Mouse (Mus musculus): ENCODE measurements around the gene Rita1.

Rita1 gene

DNA sequence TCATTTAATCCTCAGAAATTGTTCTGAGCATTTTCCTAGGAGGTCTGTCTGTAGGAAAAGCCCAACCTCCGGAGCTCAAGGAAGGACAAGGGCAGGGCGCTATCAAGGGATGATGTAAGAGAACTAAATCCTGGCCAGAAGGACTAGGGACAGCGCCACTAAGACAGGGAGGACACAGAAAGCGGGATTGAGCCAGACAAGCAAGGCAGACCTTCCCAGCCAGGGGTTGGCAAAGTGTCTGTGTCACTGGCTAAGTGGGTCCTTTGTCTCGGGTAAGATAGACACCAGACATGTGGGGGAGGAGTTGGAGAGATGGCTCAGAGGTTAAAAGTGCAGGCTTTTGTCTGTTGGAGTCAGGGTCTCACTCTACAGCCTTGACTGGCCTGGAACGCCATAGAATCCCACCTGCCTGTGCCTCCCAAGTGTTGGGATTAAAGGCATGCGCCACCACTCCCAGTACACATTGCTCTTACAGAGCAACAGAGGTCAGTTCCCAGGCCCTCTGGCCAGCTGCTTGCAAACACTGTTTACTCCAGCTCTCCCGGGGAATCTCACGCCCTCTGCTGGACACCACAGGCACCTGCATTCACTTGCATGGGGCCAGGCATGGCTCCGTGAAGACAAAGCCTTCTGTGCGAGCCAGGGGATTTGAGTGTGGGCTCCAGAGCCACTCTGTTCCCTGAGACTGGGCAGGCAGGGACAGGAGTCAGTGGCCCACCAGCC lies 11.3 kb downstream of the Rita1 start:
- no peak for DNase-seq

DNA sequence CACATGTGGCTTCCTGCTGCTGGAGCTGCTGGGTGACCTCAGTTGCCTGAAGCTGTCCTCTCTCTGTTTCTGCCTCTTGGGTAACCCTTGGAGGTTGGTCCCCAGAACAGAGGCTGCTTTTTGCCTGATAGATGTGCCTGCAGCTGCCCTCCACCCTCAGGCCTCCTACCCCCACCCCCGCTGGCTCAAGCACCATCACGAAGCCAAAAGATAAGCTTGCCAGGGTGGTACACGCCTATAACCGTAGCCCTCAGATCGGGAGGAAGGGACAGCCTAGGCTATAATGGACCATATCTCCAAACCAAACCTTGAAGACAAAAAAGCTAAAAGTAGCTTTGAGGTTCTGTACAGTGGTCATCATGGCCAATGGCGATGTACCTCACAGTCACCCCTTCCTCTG lies 12.8 kb downstream of the Rita1 start:
- no peak for DNase-seq

DNA sequence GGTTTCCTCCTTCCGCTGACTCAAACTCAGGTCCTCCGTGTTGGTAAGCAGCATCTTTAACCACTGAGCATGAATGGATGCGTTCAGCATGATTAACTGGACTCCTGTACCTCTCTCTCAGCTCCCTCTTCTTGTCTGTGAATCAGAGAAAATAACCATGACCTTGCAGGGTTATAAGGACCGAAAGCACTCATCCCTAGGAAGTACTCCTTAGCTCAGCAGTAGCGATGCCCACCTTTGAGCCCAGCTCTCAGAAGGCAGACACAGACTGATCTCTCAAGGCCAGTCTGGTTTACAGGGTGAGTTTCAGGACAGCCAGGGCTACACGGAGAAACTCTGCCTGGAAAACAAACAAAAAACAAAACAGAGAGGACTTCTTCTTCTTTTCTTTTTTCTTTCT lies 17.9 kb downstream of the Rita1 start:
- DNase-seq, result no peak

DNA sequence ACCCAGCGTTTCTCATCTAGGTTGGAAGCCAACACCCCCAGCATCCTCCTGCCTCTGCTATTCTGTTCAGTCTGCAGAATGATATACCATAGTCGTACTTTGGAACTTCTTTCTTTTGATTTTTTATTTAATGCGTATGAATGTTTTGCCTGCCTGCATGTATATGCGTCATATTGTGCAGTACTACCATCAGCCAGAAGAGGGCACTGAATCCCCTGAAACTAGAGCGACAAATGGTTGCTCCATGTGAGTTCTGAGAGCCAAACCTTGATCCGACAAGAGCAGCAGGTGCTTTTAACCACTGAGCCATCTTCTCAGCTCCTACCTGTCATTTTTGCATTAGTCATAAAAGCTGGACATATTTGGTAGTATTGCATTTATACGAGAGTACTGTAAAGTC lies 20.2 kb downstream of the Rita1 start:
- peak; percentile 32 to 54 for DNase-seq

DNA sequence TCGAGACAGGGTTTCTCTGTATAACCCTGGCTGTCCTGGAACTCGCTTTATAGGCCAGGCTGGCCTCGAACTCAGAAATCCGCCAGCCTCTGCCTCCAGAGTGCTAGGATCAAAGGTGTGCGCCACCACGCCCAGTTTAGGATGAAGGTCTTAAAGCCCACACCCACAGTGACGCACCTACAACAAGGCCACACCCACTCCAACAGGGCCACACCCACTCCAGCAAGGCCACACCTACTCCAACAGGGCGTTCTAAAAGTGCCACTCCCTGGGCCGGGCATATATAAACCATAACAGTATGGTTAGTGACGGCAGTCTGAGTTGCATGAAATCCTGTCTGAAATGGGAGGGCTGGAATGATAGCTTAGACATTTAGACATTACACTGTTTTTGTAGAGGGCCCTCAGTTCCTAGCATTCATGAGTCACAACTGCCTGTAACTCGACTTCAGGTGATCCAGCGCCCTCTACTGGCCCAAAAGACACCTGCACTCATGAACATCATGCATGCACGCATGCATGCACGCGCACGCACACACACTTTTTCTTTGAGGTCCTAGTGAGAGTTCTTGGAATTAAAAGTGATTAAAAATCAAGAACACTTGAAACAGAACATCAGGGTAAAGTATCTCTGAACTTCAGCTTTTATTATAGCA lies 21.9 kb downstream of the Rita1 start:
- DNase-seq, result peak; percentile 28 to 47

DNA sequence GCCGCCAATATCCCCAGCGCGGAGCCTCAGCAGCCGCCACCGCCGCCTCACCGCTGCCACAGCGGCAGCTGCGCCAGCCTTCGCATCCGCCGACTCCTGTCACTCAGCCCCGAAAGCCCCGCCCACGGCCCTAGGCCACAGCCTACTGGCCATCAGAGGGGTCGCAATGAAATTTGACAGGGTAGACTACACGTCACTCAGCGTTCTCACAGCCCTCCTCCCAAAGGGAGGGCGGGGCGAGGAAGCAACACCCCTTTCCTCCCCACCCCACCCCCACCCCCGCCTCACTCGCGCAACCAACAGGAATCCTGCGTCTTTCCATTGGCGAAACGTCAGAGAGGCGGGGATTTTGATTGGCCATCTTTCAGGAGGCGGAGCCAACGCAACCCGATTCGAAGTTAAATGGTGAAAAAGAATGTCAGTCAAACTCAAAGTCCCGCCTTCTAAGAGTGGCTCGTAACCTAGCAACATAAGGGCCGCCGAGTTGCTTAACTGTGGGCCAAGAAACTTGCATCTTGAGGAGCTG lies 23.8 kb downstream of the Rita1 start, which contains the start of the genes Tpcn1 and Iqcd:
TSS of gene Tpcn1 (minus strand) at position 105 of the 526 bp plus-strand sequence.
TSS of gene Iqcd (plus strand) at position 448 of the 526 bp plus-strand sequence.
- DNase-seq, result peak; percentile 98 to 99

DNA sequence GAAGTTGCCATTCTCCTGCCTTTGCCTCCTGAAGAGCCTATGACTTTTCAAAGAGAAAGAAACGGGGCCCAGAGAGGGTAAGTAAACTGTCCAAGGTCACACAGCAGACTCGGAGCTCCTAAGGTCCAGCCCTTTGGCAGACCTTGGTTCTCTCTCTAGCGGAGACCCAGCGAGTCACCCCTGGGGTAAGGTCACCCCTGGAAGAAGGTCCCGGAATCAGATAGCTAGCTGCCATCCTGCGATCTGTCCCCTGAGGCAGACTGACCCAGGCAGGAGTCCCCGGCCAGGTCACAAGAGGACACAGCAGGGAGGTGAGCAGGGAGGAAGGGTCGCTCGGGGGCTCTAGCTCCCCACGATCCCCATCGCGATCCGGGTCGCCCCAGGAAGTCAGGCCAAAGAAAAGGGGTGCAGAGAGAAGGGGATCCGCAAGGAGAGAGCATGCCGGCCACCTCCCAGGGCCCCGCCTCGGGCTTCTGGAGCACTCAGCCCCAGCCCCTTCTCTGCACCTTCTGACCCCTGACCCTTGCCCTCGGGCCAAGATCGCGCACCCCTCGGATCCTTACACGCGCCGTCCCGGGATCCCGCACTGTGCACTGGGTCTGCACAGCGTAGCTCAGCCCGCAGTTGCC lies 24.3 kb downstream of the Rita1 start:
- no peak for DNase-seq

DNA sequence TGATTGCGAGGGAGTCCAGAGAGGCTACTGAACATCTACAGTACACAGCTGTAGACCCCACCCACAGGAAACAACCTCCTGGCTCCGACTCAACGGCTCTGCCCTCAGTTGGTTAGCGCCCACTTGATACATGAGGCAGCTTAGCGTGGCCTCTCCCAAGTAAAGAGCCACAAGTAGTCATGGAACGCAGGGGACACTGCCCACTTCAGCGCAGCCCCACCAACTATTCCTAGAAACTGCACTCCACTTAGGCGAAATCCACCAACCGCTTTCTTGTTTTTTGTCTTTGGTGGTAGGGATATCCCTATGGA lies 24.8 kb downstream of the Rita1 start:
- DNase-seq, result peak; percentile 23

DNA sequence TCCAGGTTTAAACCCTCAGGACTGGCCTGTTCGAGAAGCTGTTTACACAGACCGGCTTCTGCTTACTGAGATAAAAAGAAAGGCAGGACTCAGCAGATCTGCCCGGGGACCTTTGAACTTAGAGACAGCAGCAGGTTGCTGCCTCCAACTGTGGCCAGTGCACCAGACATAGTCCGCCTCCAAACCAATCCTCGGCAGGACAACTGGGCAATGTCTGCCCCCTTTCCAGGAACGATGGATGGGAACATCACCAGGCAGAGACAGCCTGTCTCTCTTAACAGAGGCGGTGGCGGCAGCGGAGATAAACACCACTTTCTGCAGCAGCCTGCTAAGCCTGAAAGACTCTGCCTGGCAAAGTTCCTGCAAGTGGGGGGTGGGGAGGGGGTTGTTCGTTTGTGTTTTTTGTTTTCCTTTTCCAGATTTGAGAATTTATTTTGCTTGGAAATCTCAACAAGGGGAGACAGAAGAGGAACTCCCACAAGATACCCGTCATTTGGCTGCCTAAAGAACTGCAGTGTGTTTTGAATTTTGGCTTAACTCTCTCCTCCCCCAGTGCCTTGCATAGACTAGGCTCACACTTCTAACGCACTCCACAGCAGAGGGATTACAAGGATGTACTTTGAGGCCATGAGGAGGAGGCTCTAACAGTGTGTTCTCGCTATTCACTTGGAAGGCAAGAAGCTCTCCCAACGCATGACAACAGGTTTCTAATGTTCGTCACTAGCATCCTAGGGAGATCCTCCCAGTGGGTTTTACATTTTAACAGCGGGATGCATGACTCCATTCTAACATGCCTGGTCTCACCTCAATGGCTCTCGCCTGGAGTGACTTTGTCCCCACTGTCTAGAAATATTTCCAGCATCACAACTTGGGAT lies 25.4 kb downstream of the Rita1 start:
- DNase-seq, result peak; percentile 27 to 35

DNA sequence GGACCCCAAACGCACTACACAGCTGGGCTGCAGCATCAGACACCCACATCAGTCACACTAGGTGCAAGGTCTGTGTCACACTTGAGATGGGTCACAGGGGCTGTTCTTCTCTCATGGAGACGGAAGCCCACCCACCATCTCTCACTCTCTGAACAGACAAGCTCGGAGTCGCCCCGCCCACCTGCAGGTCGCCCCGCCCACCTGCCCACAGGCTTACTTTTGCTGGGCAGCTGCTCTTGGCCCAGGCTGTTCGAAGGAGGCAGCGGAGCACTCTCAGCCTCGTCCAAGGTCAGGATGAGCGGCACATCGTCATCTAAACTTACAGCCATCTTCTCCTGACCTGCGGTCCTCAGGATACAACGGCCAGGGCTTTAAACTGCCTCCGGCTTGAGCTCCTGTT lies 27.4 kb downstream of the Rita1 start:
- DNase-seq, result peak in 1 of 2 experiments; percentile 22

DNA sequence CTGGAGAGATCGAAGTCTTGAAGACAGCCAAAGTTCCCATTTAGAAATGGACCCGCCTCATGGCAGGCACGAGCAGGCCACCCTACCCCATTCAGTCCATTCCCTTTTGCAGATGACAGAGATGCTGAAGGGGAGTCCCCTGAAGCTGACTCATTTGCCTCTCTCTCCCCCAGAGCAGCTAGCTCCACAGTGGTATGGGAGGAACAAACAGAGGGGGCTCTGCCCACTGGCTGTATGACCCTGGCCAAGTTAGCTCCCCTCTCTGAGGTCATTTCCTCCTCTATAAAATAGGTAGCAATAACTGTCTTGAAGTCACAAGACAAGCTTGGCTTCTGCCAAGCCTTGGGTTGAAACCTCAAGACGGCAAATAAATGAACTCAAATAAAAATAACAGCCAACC lies 28.9 kb downstream of the Rita1 start:
- no peak for DNase-seq

DNA sequence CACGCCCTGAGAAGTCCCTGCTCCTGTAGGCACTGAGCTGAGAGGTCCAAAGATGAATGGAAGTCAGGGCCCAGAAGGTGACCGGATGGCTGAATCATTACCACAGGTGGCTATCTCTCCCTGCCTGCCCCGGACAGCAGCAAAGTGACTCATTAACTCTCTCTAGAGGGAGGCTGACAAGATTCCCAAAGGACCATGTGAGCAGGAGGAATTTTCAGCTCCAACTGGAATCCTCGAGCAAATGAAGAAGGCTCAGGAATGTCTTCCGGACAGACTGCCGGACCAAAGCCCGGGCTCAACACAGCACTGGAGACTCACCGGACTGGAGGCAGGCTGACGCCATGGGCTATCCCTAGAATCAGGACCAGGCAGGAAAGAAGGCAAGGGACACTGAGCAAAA lies 30.4 kb downstream of the Rita1 start:
- peak in 1 of 2 experiments; percentile 14 for DNase-seq

DNA sequence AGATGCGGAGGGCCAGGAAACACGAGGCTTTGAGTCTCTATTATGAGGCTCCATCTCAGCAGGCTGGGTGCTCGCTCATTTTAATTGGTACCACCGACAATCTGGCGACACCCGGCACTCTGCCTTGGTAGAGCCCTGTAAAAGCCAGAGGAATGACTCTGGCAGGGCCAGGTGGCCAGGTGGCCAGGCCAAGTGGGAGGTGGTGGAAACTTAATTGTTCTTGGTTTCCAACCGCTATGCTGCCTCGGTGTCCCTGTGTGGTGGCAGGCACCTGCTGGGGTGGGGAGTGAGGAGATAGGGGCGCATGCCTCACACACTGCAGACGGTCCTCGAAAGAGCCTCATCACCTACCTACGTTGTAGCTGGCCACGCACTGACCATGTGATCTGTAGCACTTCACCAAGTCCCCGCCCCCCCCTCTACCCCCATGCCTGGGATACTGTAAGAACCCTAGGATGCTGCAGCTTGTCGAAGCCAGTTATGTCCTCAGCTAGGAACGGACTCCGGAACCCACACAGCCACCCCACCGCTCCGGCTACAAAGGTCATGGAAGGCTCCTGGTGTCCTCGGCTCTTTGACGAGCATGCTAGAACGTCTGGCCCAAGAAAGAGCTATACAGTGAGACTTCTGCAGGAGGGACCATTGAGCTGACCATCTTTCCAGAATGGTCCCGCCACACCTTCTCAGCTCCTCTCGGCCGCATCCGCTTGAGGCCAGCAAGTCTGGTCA lies 32.3 kb downstream of the Rita1 start:
- DNase-seq, result peak; percentile 36 to 70

DNA sequence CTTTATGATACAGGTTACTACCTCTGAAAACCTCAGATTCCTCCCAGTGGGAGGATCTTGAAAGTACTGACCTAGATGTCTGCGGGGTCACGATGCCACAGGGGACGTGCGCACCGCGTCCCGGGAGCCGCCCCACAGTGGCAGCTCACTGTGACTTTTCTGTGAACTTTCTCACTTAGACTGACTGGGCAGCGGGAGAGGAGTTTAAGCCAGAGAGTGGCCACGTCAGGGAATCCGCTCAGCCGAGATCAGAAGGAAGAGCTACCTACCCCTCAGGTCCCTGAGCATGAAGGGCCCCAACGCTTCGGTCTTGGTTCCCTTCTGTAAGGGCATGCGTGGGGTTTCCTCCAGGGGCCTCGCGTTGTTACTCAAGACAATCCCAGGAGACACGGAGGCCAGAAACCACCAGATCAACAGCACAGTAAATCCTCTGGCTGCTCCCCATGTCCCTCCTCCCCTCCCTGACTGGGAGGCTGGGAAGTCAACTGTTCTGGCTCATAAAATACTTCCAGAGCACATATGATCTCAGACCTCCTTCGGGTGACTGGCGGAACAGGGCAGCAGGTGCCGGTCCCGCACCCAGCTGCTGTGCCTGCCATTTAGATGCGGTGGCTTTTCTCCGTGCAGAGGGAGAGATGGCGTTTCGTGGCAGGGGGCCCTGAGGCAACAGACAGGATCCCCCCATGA lies 33.0 kb downstream of the Rita1 start:
- peak; percentile 67 to 72 for DNase-seq

DNA sequence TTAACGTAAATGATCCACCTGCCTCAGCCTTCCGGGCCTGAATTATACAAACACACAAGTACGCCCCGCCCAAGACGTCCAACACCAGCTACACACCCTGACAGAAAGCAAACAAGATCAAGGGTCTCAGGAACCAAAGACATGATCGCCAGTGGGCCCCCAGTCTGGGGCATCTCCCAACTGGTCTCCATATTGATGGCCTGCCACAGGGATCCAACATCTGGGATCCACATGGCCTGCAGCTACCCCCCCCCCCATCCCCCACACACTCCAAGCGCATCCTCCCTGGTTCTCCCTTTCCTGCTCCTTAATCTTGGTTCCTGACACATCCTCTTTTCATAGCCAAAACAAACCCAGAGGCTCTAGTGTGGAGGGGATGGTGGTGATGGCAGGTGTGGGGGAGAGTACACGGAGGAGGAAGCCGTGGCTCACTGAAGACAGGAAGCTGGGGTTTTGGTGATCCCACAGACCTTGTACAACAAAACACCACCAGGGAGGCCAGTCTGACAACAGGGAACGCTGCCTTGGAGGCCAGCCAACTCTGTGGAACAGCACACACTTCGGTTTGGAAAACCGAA lies 33.8 kb downstream of the Rita1 start:
- DNase-seq, result peak; percentile 51 to 64

DNA sequence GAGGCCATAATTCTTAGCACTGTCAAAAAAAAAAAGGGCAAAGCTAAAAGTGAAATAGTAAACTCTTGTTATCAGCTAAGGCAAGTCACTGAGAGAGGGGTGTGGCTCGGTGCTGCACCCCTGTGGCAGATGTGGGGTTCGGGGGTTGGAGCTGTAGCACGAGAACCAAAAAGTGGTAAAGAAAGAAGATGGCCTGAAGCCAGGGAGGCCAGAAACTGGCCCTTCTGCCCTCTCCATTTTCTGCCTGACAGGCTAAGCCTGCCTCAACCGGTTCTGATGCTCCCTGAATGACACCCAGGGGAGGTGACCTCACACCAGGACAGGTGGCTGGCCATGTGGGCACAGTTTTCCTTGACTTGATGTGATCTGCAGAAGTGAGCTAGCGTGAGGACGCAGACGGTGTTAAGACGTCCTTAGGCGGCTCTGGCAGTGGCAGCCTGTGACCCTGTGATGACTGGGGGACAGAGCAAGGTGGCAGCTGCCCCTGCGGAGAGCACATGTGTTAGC lies 34.4 kb downstream of the Rita1 start:
- peak; percentile 33 to 38 for DNase-seq

DNA sequence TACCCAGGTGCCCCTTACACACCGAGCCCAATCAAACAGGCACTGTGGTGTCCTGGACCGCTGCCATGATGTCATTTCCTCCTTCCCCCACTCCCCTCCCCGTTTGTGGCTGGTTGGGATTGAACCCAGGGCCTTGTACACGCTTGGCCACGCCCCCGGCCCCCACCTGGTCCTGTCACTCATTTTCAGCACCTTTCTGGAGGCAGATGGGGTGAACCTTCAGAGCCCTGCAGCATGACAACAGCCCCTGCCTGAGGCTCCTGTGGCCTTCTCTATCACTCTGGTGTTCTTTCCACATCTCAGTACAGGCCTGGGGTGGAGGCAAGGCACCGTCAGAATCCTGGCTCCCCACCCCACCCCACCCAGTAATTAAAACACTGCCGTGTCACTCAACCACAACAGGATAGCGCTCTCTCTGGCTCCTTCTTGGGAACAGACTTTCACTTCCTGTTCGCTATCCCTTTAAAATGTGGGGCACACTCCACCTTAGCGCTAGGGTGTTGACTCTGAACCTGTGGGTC lies 35.5 kb downstream of the Rita1 start:
- peak; percentile 32 to 41 for DNase-seq

DNA sequence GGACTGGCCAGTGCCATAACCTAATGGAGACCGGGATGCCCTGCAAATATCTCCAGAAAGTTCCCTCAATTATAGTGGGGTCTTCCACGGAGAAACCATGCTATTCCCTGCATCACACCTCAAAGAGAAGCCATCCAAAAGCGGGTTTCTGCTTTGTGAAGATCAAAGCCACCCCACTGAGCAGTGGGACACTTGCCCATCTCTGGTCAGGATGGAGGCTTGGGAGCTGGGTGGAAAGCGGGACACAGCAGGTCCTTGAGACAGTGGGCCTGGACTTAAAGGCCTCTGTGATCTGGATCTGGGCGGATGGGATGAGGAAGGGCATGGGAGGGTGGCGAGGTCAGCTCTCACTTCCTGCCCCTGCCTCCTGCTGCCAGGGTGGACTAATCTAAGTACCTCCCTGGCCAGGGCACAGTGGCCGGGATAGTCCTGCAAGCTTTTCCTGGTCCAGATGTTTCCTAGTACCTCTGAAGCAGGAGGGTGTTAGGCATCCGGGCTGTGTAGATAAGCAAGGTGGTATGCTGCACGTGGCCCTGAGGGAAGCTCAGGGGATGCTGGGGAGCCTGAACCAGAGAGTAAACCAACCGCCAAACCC lies 37.8 kb downstream of the Rita1 start:
- peak; percentile 54 to 59 for DNase-seq

DNA sequence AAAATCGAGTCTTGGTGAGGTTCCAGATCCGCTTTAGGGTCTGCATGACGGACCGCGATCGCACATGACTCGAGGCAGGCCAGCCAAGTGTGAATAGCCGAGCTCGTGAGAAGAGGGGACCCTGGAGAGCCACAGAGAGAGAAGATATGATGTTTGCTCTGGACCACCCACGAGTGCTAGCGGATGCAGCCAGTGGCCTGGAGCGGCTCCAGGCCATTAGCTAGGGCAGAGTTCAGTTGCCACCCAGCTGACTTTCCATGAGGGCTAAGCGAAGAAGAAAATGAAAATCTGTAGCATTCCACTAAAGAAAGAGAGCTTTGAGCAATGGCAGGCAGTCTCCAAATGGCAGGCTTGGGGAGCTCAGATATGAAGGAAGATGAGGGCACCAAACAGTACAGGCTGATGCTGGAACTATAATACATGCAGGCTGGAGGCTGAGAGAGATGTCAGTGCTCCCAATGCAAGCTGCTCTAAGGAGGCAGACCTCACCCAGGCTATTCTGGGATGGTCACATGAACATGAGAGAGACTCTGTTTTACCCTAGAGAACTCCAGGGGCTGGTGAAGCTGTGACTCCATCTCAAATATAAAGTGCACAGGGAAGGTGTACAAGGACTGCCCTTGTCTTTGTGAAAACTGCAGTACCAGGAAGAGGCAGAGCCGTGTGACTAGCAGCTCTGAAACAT lies 41.2 kb downstream of the Rita1 start:
- DNase-seq, result peak in 1 of 2 experiments; percentile 36

All from cerebellum, adult 18-20 months (tissue).